Mouse (Mus musculus): Measurements from ENCODE around the gene Tm4sf4. TPM values are rescaled to one million over a fixed set of nuclear protein-coding genes. Genes with fewer than 3 reads are reported as not detected.

Gene Tm4sf4
- polyA plus RNA-seq (2015; fragmentation: Nextera tagmentation; extraction: Ambion mirVana), result not detected in 2 replicates

DNA sequence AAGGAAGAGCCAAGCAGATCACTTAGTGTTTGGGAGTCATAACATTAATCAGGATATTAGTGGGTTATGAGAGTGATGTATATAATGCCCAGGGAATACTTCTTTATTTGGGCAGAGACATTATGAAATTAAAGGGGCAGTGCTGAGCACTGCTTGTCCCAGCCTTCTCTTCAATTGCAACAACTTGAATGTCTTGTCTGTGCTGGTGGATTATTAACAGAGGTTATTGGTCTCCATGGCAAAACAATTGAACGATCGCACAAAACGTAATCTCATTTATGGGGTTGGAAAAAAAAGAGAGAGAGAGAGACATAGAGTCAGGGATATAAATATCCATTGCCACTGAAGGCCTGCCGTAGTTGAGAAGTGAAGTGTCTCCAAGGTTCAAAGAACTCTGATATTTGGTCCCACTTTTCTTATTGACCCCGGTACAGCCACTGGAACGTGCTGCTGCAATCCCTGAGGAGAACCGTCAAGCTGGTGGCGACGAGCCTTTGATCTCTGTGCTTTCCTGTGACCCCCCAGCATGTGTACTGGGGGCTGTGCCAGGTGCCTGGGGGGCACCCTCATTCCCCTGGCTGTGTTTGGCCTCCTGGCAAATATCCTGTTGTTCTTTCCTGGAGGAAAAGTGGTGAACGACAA lies at the start of gene Tm4sf4:
Gene Tm4sf4 (plus strand): TSS at position 226 of the 642 bp plus-strand sequence.
- Histone ChIP-seq H3K4me3 (replicated peaks) (no peak within 1 kb of the TSS), H3K4me1 (replicated peaks) (0 out of 2 replicates have a peak, but pooled peaks cover 2% of the 10 kb centered on the region), H3K27ac (no peak within 1 kb of the TSS), H3K36me3 (no peaks in the 10 kb centered on the region), H3K9ac (replicated peaks) (no peak within 1 kb of the TSS), H3K27me3 (no peaks in the 10 kb centered on the region), H3K4me2 (replicated peaks) (no peak within 1 kb of the TSS), H3K9me3 (no peaks in the 10 kb centered on the region)
- 67% methylated on average over 10 of the region's 10 CpGs for WGBS
- ATAC-seq, result no peak

GRCm38 (mm10) chr3:57386423-57386822 lies 38.7 kb upstream of the Tm4sf4 start:
- Histone ChIP-seq H3K9ac (replicated peaks) (no peak overlapping the region), H3K27ac (no peak overlapping the region), H3K36me3 (no peaks in the 10 kb centered on the region), H3K9me3 (no peaks in the 10 kb centered on the region), H3K4me2 (replicated peaks) (no peak overlapping the region), H3K4me1 (replicated peaks) (no peaks in the 10 kb centered on the region), H3K4me3 (replicated peaks) (no peak overlapping the region), H3K27me3 (no peaks in the 10 kb centered on the region)
- WGBS, result 89% methylated on average over 6 of the region's 6 CpGs
- no peak for ATAC-seq

GRCm38 (mm10) chr3:57386895-57387294 lies 38.2 kb upstream of the Tm4sf4 start:
- WGBS, result 82% methylated on average over 2 of the region's 2 CpGs
- H3K27ac ChIP-seq, result no peak overlapping the region
- H3K9me3 ChIP-seq, result no peaks in the 10 kb centered on the region
- no peaks in the 10 kb centered on the region for H3K27me3 ChIP-seq
- no peak overlapping the region for H3K4me2 ChIP-seq (replicated peaks)
- no peak for ATAC-seq
- no peak overlapping the region for H3K9ac ChIP-seq (replicated peaks)
- no peaks in the 10 kb centered on the region for H3K36me3 ChIP-seq
- H3K4me3 ChIP-seq (replicated peaks), result no peak overlapping the region
- no peaks in the 10 kb centered on the region for H3K4me1 ChIP-seq (replicated peaks)

DNA sequence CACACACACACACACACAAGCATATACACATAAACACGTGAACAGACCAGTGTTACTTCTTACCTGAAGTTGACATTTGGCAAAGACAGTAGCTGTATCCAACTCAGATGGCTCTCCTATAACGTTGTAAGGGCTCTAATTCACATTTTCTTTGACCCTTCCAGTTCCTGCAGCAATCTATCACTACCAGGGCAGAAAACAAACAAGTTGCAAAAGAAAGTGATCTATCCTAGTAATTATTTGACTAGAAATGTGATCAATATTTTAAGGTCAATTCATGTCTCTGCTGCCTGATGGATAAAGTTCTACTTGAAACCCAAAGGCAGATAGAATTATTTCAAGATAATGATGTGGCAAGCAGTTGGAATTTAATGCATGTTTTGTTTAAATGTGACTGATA lies 37.5 kb upstream of the Tm4sf4 start:
- no peaks in the 10 kb centered on the region for H3K4me1 ChIP-seq (replicated peaks)
- H3K4me3 ChIP-seq (replicated peaks), result no peak overlapping the region
- ATAC-seq, result no peak
- WGBS, result 81% methylated on average over 2 of the region's 2 CpGs
- no peak overlapping the region for H3K9ac ChIP-seq (replicated peaks)
- no peaks in the 10 kb centered on the region for H3K9me3 ChIP-seq
- H3K27me3 ChIP-seq, result no peaks in the 10 kb centered on the region
- no peak overlapping the region for H3K27ac ChIP-seq
- H3K4me2 ChIP-seq (replicated peaks), result no peak overlapping the region
- H3K36me3 ChIP-seq, result no peaks in the 10 kb centered on the region

- Histone ChIP-seq H3K9ac (replicated peaks) (no peak overlapping the region), H3K9me3 (no peaks in the 10 kb centered on the region), H3K4me2 (replicated peaks) (no peak overlapping the region), H3K4me1 (replicated peaks) (no peaks in the 10 kb centered on the region), H3K36me3 (no peaks in the 10 kb centered on the region), H3K4me3 (replicated peaks) (no peak overlapping the region), H3K27ac (no peak overlapping the region), H3K27me3 (no peaks in the 10 kb centered on the region)
- ATAC-seq, result no peak
- WGBS, result 91% methylated on average over 4 of the region's 4 CpGs
Observed at GRCm38 (mm10) chr3:57411535-57411934, 13.6 kb upstream of the Tm4sf4 start.

DNA sequence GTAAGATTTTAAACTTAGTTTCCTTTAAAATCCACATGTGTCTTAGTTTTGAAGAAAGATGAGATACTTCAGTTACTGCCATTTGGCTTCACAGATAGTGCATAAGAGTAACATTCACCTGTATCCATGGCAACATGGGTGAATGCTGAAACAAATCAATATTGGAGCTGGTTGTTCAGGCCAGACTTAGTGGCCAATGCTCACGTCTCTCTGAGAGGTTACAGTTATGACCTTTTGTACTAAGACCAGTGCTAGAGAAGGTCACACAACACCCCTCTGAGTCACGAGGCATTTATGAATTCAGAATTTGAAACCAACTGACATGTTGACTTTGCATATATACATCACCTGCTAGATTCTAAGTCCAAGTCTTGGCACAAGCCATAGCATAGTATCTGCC lies 4.9 kb upstream of the Tm4sf4 start:
- Histone ChIP-seq H3K4me3 (replicated peaks) (no peak overlapping the region), H3K27me3 (no peaks in the 10 kb centered on the region), H3K36me3 (no peaks in the 10 kb centered on the region), H3K9ac (replicated peaks) (no peak overlapping the region), H3K4me1 (replicated peaks) (no peaks in the 10 kb centered on the region), H3K9me3 (no peaks in the 10 kb centered on the region), H3K4me2 (replicated peaks) (no peak overlapping the region), H3K27ac (no peak overlapping the region)
- WGBS, result 58% methylated on average over 2 of the region's 2 CpGs
- ATAC-seq, result no peak

DNA sequence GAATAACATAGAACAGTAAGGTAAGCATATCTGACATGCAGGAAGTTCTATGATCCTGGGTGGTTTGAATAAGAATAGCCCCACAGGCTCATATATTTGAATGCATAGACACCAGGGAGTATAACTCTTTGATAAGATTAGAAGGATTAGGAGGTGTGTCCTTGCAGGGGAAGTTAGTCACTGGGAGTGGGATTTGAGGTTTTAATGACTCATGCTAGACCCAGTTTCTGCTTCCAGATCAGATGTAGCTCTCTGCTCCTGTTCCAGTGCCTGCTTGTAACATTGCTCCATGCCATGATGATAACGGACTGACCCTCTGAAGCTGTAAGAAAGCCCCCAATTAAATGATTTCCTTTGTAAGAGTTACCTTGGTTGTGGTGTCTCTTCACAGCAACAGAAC lies 4.5 kb upstream of the Tm4sf4 start:
- no peak overlapping the region for H3K4me3 ChIP-seq (replicated peaks)
- H3K9me3 ChIP-seq, result no peaks in the 10 kb centered on the region
- H3K4me2 ChIP-seq (replicated peaks), result no peak overlapping the region
- WGBS, result 85% methylated on average over 1 of the region's 1 CpGs
- no peaks in the 10 kb centered on the region for H3K36me3 ChIP-seq
- no peak for ATAC-seq
- H3K9ac ChIP-seq (replicated peaks), result no peak overlapping the region
- 0 out of 2 replicates have a peak, but pooled peaks cover 2% of the 10 kb centered on the region for H3K4me1 ChIP-seq (replicated peaks)
- no peaks in the 10 kb centered on the region for H3K27me3 ChIP-seq
- no peak overlapping the region for H3K27ac ChIP-seq

GRCm38 (mm10) chr3:57426351-57426750 lies 1.2 kb downstream of the Tm4sf4 start:
- Histone ChIP-seq H3K9me3 (no peaks in the 10 kb centered on the region), H3K9ac (replicated peaks) (no peak overlapping the region), H3K4me3 (replicated peaks) (no peak overlapping the region), H3K4me1 (replicated peaks) (0 out of 2 replicates have a peak, but pooled peaks cover 2% of the 10 kb centered on the region), H3K36me3 (no peaks in the 10 kb centered on the region), H3K27ac (no peak overlapping the region), H3K27me3 (no peaks in the 10 kb centered on the region), H3K4me2 (replicated peaks) (no peak overlapping the region)
- 91% methylated on average over 11 of the region's 11 CpGs for WGBS
- ATAC-seq, result no peak

DNA sequence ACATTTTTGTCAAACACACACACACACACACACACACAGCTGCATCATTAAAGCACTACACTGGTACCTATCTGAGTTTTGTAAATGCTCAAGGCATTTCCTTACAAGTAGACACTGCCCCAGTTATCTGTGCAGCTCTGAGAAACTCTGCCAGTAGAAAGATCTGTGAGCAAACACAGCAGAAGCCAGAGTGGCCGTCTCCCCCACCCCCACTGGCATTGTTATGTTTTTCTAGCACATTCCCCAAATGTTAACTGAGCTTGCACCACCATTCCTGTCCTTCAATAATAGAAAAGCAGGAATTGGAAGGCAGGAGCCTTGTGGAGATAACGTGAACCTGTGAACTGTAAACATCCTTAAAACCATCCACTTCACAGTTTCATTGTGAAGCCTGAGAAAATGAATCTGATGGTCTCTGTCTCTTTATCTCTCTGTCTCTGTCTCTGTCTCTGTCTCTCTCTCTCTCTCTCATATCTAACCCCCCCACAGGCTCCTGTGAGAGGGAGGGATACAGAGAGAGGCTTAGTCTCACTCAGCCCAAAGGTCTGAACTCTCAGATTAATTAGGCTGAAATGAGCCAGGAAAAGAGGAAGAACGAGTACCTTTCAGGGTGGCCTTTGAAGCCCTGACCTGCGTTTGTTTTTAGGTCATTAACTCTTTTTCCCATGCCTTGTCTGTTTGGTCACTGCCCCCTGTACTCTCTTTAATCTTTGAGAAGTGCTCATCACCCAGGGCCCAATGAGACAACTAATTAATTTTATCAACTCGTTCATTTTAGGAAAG lies 3.8 kb downstream of the Tm4sf4 start:
- no peak for ATAC-seq
- H3K4me3 ChIP-seq (replicated peaks), result no peak overlapping the region
- no peak overlapping the region for H3K27ac ChIP-seq
- WGBS, result 59% methylated on average over 5 of the region's 5 CpGs
- H3K9ac ChIP-seq (replicated peaks), result no peak overlapping the region
- H3K36me3 ChIP-seq, result no peaks in the 10 kb centered on the region
- no peaks in the 10 kb centered on the region for H3K27me3 ChIP-seq
- no peaks in the 10 kb centered on the region for H3K9me3 ChIP-seq
- 0 out of 2 replicates have a peak, but pooled peaks cover 2% of the 10 kb centered on the region for H3K4me1 ChIP-seq (replicated peaks)
- no peak overlapping the region for H3K4me2 ChIP-seq (replicated peaks)

DNA sequence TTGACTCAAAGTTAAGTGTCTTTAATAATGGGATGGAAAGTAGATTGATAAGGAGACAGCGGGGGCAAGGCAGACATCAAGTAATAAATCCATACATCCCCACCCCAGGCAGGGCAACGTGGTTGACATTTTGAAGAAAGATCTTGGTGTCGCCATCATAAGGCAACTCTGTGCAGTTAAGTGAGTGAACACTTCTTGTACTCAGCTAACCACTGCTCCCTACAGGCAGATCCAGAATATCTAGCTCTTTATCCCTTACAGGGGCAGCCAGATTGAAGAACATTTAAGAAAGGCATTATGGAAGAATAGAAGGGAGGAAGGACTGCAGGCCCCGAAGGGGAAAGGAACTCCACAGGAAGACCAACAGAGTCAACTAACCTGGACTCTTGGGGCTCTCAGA lies 4.4 kb downstream of the Tm4sf4 start:
- Histone ChIP-seq H3K27me3 (no peaks in the 10 kb centered on the region), H3K4me2 (replicated peaks) (no peak overlapping the region), H3K27ac (no peak overlapping the region), H3K9me3 (no peaks in the 10 kb centered on the region), H3K4me1 (replicated peaks) (0 out of 2 replicates have a peak, but pooled peaks cover 2% of the 10 kb centered on the region), H3K4me3 (replicated peaks) (no peak overlapping the region), H3K36me3 (no peaks in the 10 kb centered on the region), H3K9ac (replicated peaks) (no peak overlapping the region)
- no peak for ATAC-seq
- 75% methylated on average over 4 of the region's 4 CpGs for WGBS

DNA sequence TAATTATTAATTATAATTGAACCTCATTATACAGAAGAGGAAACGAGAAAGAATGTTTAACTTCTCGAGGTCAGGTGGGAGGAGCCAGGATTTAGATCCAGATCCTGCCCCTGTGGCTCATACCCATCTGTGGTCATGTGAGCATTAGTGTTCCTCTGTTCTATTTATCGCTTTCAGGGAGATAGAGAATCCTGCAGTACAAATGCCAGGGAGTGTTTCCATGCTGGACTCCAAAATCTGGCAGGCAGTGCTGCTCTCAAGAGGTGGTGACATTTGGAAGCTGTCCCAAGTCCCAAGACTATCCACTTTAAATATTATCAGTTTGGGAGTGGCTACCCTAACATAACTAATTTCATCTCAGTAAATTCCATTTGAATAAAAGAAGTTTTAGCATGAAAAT lies 6.6 kb downstream of the Tm4sf4 start:
- WGBS, result 84% methylated on average over 3 of the region's 3 CpGs

GRCm38 (mm10) chr3:57435364-57435763 lies 10.2 kb downstream of the Tm4sf4 start:
- WGBS, result 86% methylated on average over 8 of the region's 8 CpGs
- no peaks in the 10 kb centered on the region for H3K36me3 ChIP-seq
- H3K4me3 ChIP-seq (replicated peaks), result no peak overlapping the region
- no peak overlapping the region for H3K4me2 ChIP-seq (replicated peaks)
- no peak overlapping the region for H3K27ac ChIP-seq
- H3K4me1 ChIP-seq (replicated peaks), result no peaks in the 10 kb centered on the region
- H3K27me3 ChIP-seq, result no peaks in the 10 kb centered on the region
- ATAC-seq, result no peak
- H3K9ac ChIP-seq (replicated peaks), result no peak overlapping the region
- H3K9me3 ChIP-seq, result no peaks in the 10 kb centered on the region

More for the DNA sequence above, 6.6 kb downstream of the Tm4sf4 start:
- Histone ChIP-seq H3K36me3 (no peaks in the 10 kb centered on the region), H3K27ac (no peak overlapping the region), H3K27me3 (no peaks in the 10 kb centered on the region), H3K9me3 (no peaks in the 10 kb centered on the region), H3K4me1 (replicated peaks) (no peaks in the 10 kb centered on the region), H3K4me3 (replicated peaks) (no peak overlapping the region), H3K4me2 (replicated peaks) (no peak overlapping the region), H3K9ac (replicated peaks) (no peak overlapping the region)
- ATAC-seq, result no peak
